9 mouse cellular contexts compared by ENCODE assay signal in the genomic region with DNA sequence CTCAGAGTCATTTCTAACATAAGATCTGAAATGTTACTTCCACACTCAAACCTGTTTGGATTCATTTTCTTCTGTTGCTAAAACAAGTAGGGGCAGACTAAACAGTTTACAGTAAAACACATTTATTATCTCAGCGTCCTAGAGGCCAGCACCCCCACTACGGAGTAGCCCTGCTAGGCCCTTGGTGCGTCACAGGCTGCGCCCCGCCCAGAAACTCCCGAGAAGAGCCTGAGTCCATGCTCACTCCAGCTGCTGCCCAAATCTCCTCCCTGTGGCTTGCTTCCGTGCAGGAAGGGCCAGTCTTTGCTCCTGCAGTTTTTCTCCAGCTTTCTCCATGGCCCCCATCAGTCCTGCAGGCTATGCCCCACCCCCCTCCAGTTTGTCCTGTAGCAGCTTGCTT. TPM values are rescaled to one million over a fixed set of nuclear protein-coding genes. Genes with fewer than 3 reads are reported as not detected.
DNase-seq lines count a peak whose midpoint lies in the region; ATAC-seq lines count a peak whose summit lies in the region.
"Had no signal": no experiment of that assay in that cellular context is flagged by ENCODE, and none has a peak within 500 bp of the region (broad histone marks: within the 10 kb centered on the region; RNA-seq: fewer than 3 reads in every experiment).

No protein-coding gene starts in this region.

- 49% methylated on average over 7 of the region's 7 CpGs for WGBS in heart, embryonic 13.5 days
- WGBS in liver, embryonic 11.5 days = 55% methylated on average over 7 of the region's 7 CpGs
- WGBS in stomach, embryonic 16.5 days = 29% methylated on average over 7 of the region's 7 CpGs

- no peak overlapping the region; the same call in 1 of the 2 replicates for H3K9ac ChIP-seq in heart, embryonic 13.5 days
- H3K9ac ChIP-seq in liver, embryonic 11.5 days (ENCODE audit: low read depth, low read length) = no peak overlapping the region
- no peak overlapping the region for H3K9ac ChIP-seq in stomach, embryonic 16.5 days (ENCODE audit: low read length)
- H3K9ac ChIP-seq: neural tube, embryonic 12.5 days had no signal

- peaks cover 5% of the 10 kb centered on the region; the same call in 1 of the 2 replicates for H3K36me3 ChIP-seq in heart, embryonic 13.5 days
- no peaks in the 10 kb centered on the region for H3K36me3 ChIP-seq in liver, embryonic 11.5 days (ENCODE audit: control insufficient read depth, insufficient read depth, low read length)
- H3K36me3 ChIP-seq in stomach, embryonic 16.5 days (ENCODE audit: control insufficient read depth, insufficient read depth, low read length) = no peaks in the 10 kb centered on the region

- no peaks in the 10 kb centered on the region for H3K9me3 ChIP-seq in heart, embryonic 13.5 days
- H3K9me3 ChIP-seq in liver, embryonic 11.5 days (ENCODE audit: control insufficient read depth, low read length) = no peaks in the 10 kb centered on the region; the same call in 1 of the 2 replicates
- H3K9me3 ChIP-seq in stomach, embryonic 16.5 days (replicated peaks; ENCODE audit: control insufficient read depth, low read length) = no peaks in the 10 kb centered on the region

- H3K27me3 ChIP-seq in heart, embryonic 13.5 days (replicated peaks) = no peaks in the 10 kb centered on the region
- no peaks in the 10 kb centered on the region for H3K27me3 ChIP-seq in liver, embryonic 11.5 days (replicated peaks; ENCODE audit: control insufficient read depth, insufficient read depth, low read length)
- H3K27me3 ChIP-seq in stomach, embryonic 16.5 days (ENCODE audit: control insufficient read depth, insufficient read depth, low read length) = no peaks in the 10 kb centered on the region
- H3K27me3 ChIP-seq: neural tube, embryonic 12.5 days had no signal

- no peak overlapping the region for H3K27ac ChIP-seq in heart, embryonic 13.5 days (replicated peaks)
- H3K27ac ChIP-seq in liver, embryonic 11.5 days (ENCODE audit: low read depth, low read length) = peak overlapping the region; percentile 20; the same call in 1 of the 2 replicates
- H3K27ac ChIP-seq in stomach, embryonic 16.5 days (ENCODE audit: low read length) = 0 out of 2 replicates have a peak overlapping the region, but pooled peaks have one; percentile 71
- H3K27ac ChIP-seq: neural tube, embryonic 12.5 days had no signal

- no peak overlapping the region for H3K4me3 ChIP-seq in heart, embryonic 13.5 days
- no peak overlapping the region for H3K4me3 ChIP-seq in liver, embryonic 11.5 days (ENCODE audit: low read depth, low read length)
- no peak overlapping the region for H3K4me3 ChIP-seq in stomach, embryonic 16.5 days (replicated peaks; ENCODE audit: low read length)
- H3K4me3 ChIP-seq: neural tube, embryonic 12.5 days had no signal

- peak; percentile 29; the same call in 1 of the 2 replicates for ATAC-seq in heart, embryonic 13.5 days (ENCODE audit: extremely low read depth, insufficient number of reproducible peaks, low FRiP score, low TSS enrichment)
- peak; percentile 49; the same call in 1 of the 2 replicates for ATAC-seq in liver, embryonic 11.5 days (replicated peaks; ENCODE audit: low FRiP score)
- peak; percentile 85 for ATAC-seq in stomach, embryonic 16.5 days (ENCODE audit: insufficient read depth, low FRiP score)

- H3K4me1 ChIP-seq in heart, embryonic 13.5 days = peaks cover 49% of the 10 kb centered on the region
- peaks cover 16% of the 10 kb centered on the region for H3K4me1 ChIP-seq in liver, embryonic 11.5 days (replicated peaks; ENCODE audit: control insufficient read depth, insufficient read depth, low read length)
- H3K4me1 ChIP-seq in stomach, embryonic 16.5 days (ENCODE audit: control insufficient read depth, insufficient read depth, low read length) = peaks cover 15% of the 10 kb centered on the region
- H3K4me1 ChIP-seq: neural tube, embryonic 12.5 days had no signal

- DNase-seq in ovary, adult 18-20 months (ENCODE audit: low spot score) = peak; percentile 57
- no peak for DNase-seq in ovary, postnatal 14 days (ENCODE audit: low spot score)
- no peak for DNase-seq in liver, embryonic 11.5 days (ENCODE audit: low spot score)
- no peak for DNase-seq in layer of hippocampus, adult 18-20 months (ENCODE audit: low spot score in 2 of 2)
- DNase-seq in right cerebral cortex, postnatal 4 days = no peak
- DNase-seq: cerebellum, adult 8-10 months had no signal

- peak overlapping the region; percentile 36; the same call in 1 of the 2 replicates for H3K4me2 ChIP-seq in heart, embryonic 13.5 days
- peak overlapping the region; percentile 8; the same call in 1 of the 2 replicates for H3K4me2 ChIP-seq in liver, embryonic 11.5 days
- H3K4me2 ChIP-seq in stomach, embryonic 16.5 days (ENCODE audit: low read depth, low read length) = peak overlapping the region; percentile 7; the same call in 1 of the 2 replicates
- H3K4me2 ChIP-seq: neural tube, embryonic 12.5 days had no signal

RNA-seq across cellular contexts. Expression of a gene that starts 25.9 kb away (rescaled TPM):
- polyA plus RNA-seq in heart, embryonic 13.5 days (2015; fragmentation: Nextera tagmentation; extraction: Ambion mirVana) = 7.0 and 8.0 TPM in 2 replicates
- polyA plus RNA-seq in liver, embryonic 11.5 days (2014; fragmentation: Nextera tagmentation; extraction: Ambion mirVana) = 4.1 and 4.5 TPM in 2 replicates
- 5.2 TPM in 2 replicates for polyA plus RNA-seq in stomach, embryonic 16.5 days (2015; fragmentation: Nextera tagmentation; extraction: Ambion mirVana)
- total RNA-seq in layer of hippocampus, adult 18-20 months (2021) = 10 to 100 TPM; 47.1 to 48.7 TPM

Comparison
In these comparisons a context has a peak if more than half of its experiments do, and no peak if none do; other contexts are left out.
1. ATAC-seq: peak in every context shown above with its lines; median percentile 85 in stomach, embryonic 16.5 days; 49 in liver, embryonic 11.5 days; 29 in heart, embryonic 13.5 days.